Mouse (Mus musculus) heart, adult 8-10 months (tissue): Measurements from ENCODE around the gene Nenf. TPM values are rescaled to one million over a fixed set of nuclear protein-coding genes. Genes with fewer than 3 reads are reported as not detected.

Source experiments
- DNase-seq: peaks from one replicate; pipeline ENCODE4 v3.0.0; 2022; ENCODE audit warnings: low spot score
- total RNA-seq, 4 experiments: library from RNA; stranded (reverse); gene quantifications; 2 replicates each; pipeline ENCODE4 v1.2.4; 2022

Gene Nenf
- 100 to 1,000 TPM in 3 of 4 experiments, 10 to 100 TPM in 1; 90.1 to 115 (median 111) TPM for total RNA-seq

- peak; percentile 69 for DNase-seq
Measured at GRCm38 (mm10) chr1:191317591-191318196, at the start of gene Nenf. TSS of gene Nenf (minus strand) at chr1:191318194.

- DNase-seq, result peak; percentile 33
Measured at GRCm38 (mm10) chr1:191364477-191364876, 46.5 kb upstream of the Nenf start.

DNA sequence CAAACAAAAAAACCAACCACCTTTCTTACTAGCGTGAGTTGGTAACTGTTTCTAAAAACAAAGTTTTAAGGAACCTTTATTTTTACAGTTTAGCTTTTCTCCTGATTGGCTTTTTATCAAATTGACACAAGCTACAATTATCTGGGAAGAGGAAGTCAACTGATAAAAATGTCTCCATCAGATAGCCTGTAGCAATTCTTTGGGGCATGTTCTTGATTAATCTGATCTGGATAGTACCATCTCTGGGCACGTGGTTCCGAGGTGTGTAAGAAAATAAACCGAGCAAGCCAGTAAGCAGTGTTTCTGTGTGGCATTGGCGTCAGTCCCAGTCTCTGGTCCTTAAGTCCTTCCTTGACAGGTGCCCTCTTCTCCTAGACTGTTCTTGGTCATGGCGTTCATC, 44.4 kb upstream of the Nenf start:
- no peak for DNase-seq

- DNase-seq, result no peak
Measured at GRCm38 (mm10) chr1:191359478-191359877, 41.5 kb upstream of the Nenf start.

DNA sequence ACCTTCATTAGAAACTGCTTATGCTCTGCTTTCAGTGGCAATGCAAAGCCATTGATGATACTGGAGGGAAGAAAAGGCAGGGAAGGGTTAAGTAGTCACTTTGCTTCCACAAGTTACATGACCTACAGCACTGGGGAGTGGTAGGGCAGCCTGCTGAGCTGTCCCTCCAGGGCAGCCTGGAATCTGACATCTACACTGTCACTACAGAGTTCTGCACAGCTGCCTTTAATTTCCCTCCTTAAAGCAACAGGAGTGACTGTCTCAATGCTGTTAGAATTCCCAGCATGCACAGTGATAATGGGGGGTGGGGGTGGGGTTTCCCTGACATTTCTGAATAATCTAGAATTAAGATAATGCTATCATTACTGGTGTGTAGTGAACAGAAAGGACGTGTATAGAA, 38.9 kb upstream of the Nenf start:
- no peak for DNase-seq

GRCm38 (mm10) chr1:191353836-191354235, 35.8 kb upstream of the Nenf start:
- DNase-seq, result no peak

DNA sequence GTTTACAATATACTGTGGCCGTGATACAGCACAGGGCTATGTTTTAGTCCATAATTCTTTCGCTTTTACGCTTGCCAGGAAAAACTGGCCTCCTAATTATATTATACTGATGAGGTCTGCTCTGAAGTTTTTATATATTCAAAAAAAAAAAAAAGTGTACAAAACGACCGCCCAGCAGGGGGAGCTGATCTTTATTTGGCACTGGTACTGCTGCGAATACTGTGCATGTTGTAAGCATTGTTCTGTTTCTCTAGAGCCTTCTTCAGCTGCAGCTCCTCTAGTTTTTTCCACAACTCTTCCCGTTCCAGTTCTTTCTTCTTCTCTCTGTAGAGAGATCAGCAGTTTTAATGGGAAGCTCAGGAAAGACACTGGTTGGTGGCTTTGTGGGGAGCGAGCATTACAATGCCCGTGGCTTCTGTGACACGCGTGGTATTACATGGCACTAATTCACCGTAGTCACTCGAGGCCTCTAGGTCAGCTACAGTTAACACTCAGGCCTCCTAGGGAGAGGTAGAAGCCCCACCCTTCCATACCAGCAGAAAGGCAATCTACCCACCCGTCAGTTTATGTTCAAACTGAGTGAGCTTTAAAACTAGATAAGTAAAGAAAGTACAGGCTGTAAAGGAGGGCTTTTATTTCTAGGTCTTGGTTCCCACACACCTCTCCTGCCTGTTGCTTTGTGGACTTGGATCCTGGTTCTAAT, 34.9 kb upstream of the Nenf start:
- peak; percentile 24 for DNase-seq

DNA sequence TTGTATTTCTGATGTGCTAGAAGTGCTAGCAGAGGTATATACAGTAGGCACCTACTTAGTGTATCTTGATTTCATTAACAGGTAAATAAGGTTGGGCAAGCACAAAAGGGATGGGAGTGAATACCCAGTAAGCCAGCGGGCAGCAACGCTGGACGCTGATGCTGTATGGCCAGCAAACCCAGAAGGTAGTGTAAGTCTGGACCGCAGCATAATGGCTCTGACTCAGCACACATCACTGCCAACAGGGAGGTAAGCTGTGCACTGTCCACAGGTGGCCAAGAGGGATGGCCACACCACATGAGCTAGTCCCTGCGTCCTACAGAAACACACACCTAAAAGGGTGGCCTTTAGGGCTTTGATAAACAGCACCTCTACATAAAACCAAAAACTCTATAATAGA, 32.4 kb upstream of the Nenf start:
- no peak for DNase-seq

DNA sequence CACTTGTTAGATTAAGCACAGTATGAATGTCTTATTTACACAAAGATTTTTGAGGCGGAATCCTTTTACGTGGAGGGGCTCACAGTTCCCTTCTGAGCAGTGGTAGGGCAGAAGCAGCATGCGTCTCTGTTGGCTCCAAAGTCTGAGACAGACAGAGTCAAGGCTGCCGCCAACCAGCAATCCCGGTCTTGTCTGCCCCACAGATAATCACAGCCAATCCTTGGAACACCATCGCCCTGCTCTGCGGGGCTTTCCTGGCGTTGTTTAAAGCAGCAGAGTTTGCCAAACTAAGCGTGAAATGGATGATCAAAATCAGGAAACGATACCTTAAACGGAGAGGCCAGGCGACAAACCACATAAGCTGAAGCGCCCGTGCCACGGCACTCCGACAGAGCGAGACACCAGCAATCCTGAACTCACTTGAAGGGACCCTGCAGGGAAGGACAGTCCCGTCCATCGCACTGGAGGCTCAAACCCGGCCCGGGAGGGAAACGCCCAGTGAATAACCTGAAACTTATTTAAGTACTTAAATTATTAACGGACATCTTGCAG, 31.6 kb upstream of the Nenf start:
- no peak for DNase-seq

GRCm38 (mm10) chr1:191348996-191349395, 31.0 kb upstream of the Nenf start:
- DNase-seq, result no peak

DNA sequence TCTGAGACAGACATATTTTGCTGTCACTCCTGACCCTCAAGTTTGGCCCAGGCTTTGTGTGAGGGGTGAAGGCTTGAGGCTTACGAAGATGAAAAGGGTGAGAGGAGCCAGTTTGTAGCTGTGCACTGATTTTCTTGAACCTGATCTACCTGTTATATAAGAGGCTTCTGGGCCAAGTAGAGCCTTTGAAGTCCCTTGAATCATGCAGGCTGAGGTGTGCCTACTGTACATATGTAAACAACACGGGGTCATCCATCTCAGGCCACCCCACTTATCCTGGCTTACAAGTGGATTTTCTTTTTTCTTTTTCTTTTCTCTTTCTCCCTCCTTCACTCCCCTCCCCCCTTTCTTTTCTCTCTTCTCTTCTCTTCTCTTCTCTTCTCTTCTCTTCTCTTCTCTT, 30.6 kb upstream of the Nenf start:
- no peak for DNase-seq

DNA sequence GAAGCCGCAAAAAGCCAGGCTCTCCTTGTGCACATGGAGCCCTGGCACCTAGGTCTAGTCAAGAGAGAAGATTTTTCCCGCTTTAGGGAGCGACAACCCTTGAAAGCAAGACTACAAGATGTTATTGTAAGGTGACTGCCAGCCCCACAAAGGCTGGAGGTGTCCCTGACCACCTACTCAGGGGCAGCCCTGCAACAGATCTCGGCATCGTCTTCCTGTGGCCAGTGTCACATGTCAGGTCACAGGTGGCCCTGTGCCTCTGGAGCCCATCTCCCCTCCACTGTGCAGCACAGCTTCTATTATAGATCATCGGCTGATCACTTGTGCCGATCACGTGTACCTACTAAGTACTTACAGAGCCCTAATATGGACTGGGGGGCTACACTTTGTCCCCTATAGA, 29.6 kb upstream of the Nenf start:
- DNase-seq, result no peak

- no peak for DNase-seq
Measured at GRCm38 (mm10) chr1:191340530-191340929, 22.5 kb upstream of the Nenf start.

DNA sequence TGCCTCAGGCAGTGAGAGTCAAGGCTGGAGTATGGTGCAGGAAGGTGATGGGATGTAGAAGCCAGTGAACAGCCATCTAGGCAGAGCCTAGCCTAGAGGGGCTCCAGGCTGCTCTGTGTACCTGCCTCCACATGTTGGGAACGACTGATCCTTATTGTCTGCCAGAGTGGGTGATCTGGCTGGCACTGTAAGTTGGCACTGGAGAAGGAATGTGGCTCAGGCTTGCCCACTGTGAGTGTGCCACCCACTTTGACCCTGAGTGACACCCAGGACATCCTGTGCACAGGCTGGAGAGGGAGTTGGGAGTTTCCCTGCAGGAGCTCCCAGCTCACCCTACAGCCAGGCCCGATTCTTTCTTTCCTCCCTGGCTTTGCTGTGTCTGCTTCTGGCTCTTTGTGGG, 21.9 kb upstream of the Nenf start:
- DNase-seq, result no peak

DNA sequence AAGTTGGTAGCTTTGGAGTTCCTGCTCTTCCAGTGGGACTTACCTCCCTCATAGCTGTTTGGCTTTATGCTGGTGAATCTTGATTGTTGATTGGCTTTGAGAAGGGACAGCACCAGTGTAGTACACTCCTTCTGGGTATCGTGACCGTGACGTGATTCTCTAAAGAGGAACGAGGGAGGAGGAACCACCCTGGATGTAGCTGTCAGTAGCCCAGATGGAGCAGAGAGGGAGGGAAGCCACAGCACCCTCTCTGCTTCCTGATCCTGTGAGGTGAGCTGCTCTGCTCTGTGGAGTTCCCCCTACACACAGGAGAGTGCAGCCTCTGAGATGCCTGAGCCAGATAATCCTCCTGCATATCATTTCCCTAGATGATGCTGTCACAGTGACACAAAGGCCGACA, 16.5 kb upstream of the Nenf start:
- DNase-seq, result no peak

DNA sequence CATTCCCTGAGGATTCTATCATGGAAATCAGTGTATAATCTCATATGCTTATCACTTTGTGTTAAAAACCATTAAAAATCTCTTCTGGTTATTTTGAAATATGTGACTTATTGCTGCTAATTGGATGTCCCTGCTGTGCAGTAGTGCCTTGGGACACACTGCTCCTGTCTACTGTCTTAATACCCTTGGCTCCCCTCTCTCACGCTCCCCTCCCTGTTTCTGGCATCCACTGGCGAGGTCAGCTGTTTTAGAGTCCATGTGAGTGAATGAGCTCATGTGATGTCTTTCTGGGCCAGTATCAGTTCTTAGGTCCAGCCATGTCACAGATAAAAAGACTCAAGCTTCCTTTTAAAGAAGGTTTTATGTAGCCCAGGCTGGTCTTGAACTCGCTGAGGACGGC, 12.4 kb upstream of the Nenf start:
- no peak for DNase-seq

DNA sequence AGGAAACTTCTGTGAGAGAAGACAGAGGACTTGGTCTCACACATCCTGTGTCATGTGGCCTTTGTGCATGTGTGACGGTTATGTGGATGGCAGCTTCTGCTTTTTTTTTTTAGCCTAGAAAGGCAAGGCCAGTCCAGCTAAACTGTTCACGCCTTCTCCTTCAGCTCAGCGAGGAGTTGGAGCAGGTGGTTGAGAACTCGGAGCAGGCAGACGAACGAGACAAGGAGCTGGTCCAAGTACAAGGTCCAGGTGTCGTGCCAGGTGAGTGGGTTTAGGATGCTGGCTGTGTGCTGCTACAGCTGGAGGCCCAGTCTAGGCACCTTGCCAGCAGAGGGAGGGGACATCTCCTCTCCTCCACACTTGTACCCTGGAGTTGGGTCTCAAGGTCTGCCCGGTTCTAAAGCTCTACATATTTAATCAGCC, 10.0 kb upstream of the Nenf start:
- DNase-seq, result no peak

DNA sequence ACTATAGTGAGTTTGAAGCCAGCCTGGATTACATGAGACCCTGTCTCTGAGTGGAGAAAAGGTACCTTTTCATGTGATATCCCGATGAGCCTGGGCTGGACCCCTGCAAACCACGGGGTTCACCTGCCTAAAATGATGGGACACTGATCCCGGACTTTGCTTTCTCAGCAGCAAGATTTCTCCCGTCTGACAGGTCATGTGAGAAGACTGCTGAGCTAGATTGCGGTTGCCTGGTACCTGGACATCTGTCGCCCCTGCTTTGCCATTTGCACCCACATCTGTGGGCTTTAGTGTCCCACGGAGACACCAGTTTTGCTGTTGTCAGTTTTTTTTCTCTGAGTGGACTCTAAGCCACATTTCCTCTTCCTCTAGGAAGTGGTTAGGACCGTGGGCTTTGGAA, 9.3 kb upstream of the Nenf start:
- DNase-seq, result no peak

GRCm38 (mm10) chr1:191326233-191326882, 8.4 kb upstream of the Nenf start:
- DNase-seq, result no peak

DNA sequence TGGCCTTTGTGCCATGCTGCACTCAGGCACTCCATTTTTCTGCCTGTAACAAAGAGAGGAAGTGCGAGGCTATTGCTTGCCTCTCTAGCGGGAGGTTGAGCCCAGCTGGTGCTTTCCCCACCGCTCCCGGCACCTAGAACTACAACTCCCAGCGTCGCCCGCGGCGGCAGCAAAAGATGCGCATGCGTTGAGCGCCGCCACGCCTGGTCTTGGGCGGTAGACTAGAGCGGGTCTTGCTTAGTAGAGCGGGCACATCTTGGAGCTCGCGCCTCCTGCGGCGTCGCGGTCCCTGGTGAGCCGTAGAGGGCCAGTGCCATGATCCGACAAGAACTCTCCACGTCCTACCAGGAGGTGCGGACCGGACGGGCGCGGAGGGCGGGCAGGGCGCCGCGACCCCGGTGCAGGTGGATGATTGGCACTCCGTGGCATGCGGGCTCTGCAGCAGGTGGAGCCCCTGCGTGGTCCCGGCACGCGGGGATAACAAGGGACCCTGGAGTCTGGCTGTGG, 7.8 kb upstream of the Nenf start, which contains the start of gene Tmem206:
Gene Tmem206 (plus strand): TSS at position 187 of the 507 bp plus-strand sequence.
- peak; percentile 95 for DNase-seq

DNA sequence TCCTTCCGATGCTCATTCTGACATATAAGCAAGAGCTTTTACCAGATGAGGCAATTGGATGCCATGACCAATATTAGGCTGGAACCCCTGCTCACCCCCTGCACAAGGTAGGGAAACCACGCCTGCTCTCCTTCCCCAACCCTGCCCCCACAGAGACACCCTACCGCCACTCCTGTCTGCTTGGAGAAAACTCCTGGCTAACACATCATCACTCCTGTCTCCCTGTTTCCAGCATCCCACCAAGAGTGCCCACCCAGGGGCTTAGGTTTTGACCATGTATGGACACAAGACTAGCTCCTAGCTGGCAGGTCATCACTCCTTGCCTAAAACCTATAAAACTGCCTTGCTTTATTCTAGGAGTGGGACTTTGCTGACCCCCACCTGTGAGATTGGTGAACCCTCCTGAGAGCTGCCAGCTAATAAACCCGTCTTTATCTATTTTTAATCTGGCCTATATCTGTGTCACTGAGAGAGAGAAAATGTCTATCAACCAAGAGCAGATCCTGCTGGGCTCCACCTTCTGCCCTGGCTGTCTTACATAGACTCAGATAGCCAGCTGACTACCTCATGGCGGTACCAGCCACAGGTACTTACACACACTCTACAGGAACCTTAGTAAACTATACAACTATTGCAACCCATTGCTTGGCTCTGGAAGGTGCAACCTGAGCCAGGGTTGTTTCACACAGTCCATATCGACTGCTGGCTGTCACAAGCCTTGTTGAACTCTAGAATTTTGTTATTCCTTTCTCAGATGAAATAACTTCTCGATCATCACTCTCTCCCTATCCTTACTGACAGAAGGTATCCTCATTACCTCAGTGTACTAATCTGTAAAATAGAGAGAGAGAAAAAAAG, 7.0 kb upstream of the Nenf start:
- no peak for DNase-seq

DNA sequence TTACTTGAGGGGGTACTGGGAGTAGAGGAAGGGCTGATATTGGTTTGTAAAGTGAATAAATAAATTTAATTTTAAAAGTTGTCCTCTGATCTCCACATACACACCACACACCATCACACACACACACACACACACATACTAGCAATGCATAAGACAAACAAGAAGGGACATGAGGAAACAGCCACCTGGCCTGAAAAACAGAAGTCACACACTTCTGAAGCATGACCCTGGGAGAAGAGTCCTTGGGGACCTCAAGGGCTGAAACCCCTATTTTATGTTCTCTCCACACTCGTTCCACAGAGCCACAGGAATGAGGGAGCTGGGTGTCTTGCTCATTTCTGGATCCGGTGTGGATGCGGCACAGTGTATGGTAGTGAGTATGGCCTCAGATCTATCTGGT, 5.4 kb upstream of the Nenf start:
- no peak for DNase-seq
